In the genomic region with DNA sequence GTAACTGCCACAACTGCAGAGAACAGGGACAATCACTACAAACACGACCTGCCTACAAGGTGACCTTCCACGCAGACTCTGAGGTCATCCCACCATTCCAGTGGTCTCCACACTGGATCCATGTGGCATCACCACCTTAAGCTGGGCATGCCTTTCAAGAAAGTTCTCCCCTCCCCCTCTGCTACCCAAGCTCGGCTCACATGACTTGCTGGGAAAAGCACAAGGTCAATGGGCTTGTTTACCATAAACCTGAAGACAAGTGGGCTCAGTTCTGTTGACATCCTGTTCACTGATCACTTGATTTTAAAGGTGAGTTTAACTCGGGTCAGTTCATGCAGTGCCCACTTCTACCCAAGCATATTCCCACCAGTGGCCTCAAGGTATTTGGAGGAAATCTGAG, we compare ENCODE assay signal across 28 mouse cellular contexts. TPM values are rescaled to one million over a fixed set of nuclear protein-coding genes. Genes with fewer than 3 reads are reported as not detected.
DNase-seq lines count a peak whose midpoint lies in the region; ATAC-seq and TF ChIP-seq lines count a peak whose summit lies in the region.
"Had no signal": no experiment of that assay in that cellular context is flagged by ENCODE, and none has a peak within 500 bp of the region (broad histone marks: within the 10 kb centered on the region; RNA-seq: fewer than 3 reads in every experiment).

No protein-coding gene starts in this region.

- peak; percentile 96 for TF ChIP-seq EP300 in ES-Bruce4 (IDR thresholded peaks at IDR 0.05; ENCODE audit: insufficient read depth, low read depth, low read length)

- DNase-seq in heart, embryonic 10.5 days (ENCODE audit: low spot score): no peak
- no peak for DNase-seq in heart, postnatal 10 days
- no peak for DNase-seq in kidney, postnatal 0 days (ENCODE audit: low spot score)
- peak; percentile 32 for DNase-seq in R1 (ENCODE audit: low read depth, low spot score)
- no peak for DNase-seq in spleen, postnatal 14 days (ENCODE audit: low spot score in 2 of 2)
- DNase-seq: adrenal gland, postnatal 36 days; B cell, adult 2 months; cerebellum, adult 18-20 months; cerebellum, postnatal 25 days; embryo, embryonic 11 days; lung, adult 18-20 months; right cerebral cortex, postnatal 14 days; spleen, adult 18-20 months; thymus, postnatal 36 days had no signal

- 0 out of 2 replicates have a peak overlapping the region, but pooled peaks have one; percentile 16 for H3K27ac ChIP-seq in heart, embryonic 10.5 days
- peak overlapping the region; percentile 77; the same call in 1 of the 2 replicates for H3K27ac ChIP-seq in kidney, postnatal 0 days
- H3K27ac ChIP-seq in kidney, embryonic 14.5 days (ENCODE audit: low read depth, low read length): no peak overlapping the region
- H3K27ac ChIP-seq in ES-Bruce4 (ENCODE audit: insufficient read depth, low read length): no peak overlapping the region
- H3K27ac ChIP-seq: midbrain, embryonic 15.5 days; neural tube, embryonic 15.5 days had no signal

- H3K4me2 ChIP-seq in kidney, postnatal 0 days (ENCODE audit: low read length): no peak overlapping the region
- no peak overlapping the region for H3K4me2 ChIP-seq in kidney, embryonic 14.5 days (replicated peaks; ENCODE audit: low read depth, low read length)
- H3K4me2 ChIP-seq: midbrain, embryonic 15.5 days; neural tube, embryonic 15.5 days had no signal

- H3K27me3 ChIP-seq in heart, embryonic 10.5 days (ENCODE audit: insufficient read depth, poor library complexity, severe bottlenecking): no peaks in the 10 kb centered on the region
- no peaks in the 10 kb centered on the region for H3K27me3 ChIP-seq in kidney, postnatal 0 days (ENCODE audit: insufficient read depth, low read length)
- no peaks in the 10 kb centered on the region for H3K27me3 ChIP-seq in kidney, embryonic 14.5 days (ENCODE audit: control insufficient read depth, insufficient read depth, low read length)
- H3K27me3 ChIP-seq in ES-Bruce4 (ENCODE audit: control insufficient read depth, insufficient read depth, low read length, poor library complexity, severe bottlenecking): no peaks in the 10 kb centered on the region
- H3K27me3 ChIP-seq: midbrain, embryonic 15.5 days; neural tube, embryonic 15.5 days; Patski had no signal

- H3K4me1 ChIP-seq in heart, embryonic 10.5 days: peaks cover 18% of the 10 kb centered on the region; the same call in 1 of the 2 replicates
- H3K4me1 ChIP-seq in kidney, postnatal 0 days (replicated peaks; ENCODE audit: insufficient read depth, low read length): no peaks in the 10 kb centered on the region
- no peaks in the 10 kb centered on the region for H3K4me1 ChIP-seq in kidney, embryonic 14.5 days (ENCODE audit: control insufficient read depth, insufficient read depth, low read length)
- H3K4me1 ChIP-seq in ES-Bruce4 (ENCODE audit: control insufficient read depth, insufficient read depth, low read length): peaks cover 8% of the 10 kb centered on the region
- H3K4me1 ChIP-seq: midbrain, embryonic 15.5 days; neural tube, embryonic 15.5 days had no signal

- 0 out of 2 replicates have a peak, but pooled peaks cover 2% of the 10 kb centered on the region for H3K36me3 ChIP-seq in heart, embryonic 10.5 days
- H3K36me3 ChIP-seq in kidney, postnatal 0 days (ENCODE audit: insufficient read depth, low read length): no peaks in the 10 kb centered on the region
- no peaks in the 10 kb centered on the region for H3K36me3 ChIP-seq in kidney, embryonic 14.5 days (ENCODE audit: control insufficient read depth, insufficient read depth, low read length)
- H3K36me3 ChIP-seq in ES-Bruce4 (ENCODE audit: control insufficient read depth, insufficient read depth, low read length, poor library complexity, severe bottlenecking): no peaks in the 10 kb centered on the region
- H3K36me3 ChIP-seq: midbrain, embryonic 15.5 days; neural tube, embryonic 15.5 days had no signal

- ATAC-seq in kidney, postnatal 0 days (replicated peaks; ENCODE audit: low FRiP score, low read depth): no peak; the same call in 1 of the 2 replicates
- no peak for ATAC-seq in kidney, embryonic 14.5 days (ENCODE audit: low FRiP score, low TSS enrichment)
- ATAC-seq: inflammation-experienced regulatory T-cells, adult 6 months; midbrain, embryonic 15.5 days; Patski had no signal

- H3K9me3 ChIP-seq in heart, embryonic 10.5 days: no peaks in the 10 kb centered on the region
- no peaks in the 10 kb centered on the region for H3K9me3 ChIP-seq in kidney, postnatal 0 days (replicated peaks; ENCODE audit: low read length)
- no peaks in the 10 kb centered on the region; the same call in 1 of the 2 replicates for H3K9me3 ChIP-seq in kidney, embryonic 14.5 days (ENCODE audit: control insufficient read depth, low read length)
- H3K9me3 ChIP-seq in ES-Bruce4 (replicated peaks; ENCODE audit: control insufficient read depth, insufficient read depth, low read length, poor library complexity, severe bottlenecking): peaks cover 8% of the 10 kb centered on the region; the same call in 1 of the 2 replicates
- H3K9me3 ChIP-seq: midbrain, embryonic 15.5 days; neural tube, embryonic 15.5 days had no signal

- no peak for TF ChIP-seq POLR2A in ES-Bruce4 (IDR thresholded peaks at IDR 0.05; ENCODE audit: insufficient read depth, low read length)

- H3K9ac ChIP-seq in kidney, postnatal 0 days (ENCODE audit: low read depth, low read length): no peak overlapping the region
- no peak overlapping the region for H3K9ac ChIP-seq in kidney, embryonic 14.5 days (ENCODE audit: low read depth, low read length)
- H3K9ac ChIP-seq in ES-Bruce4 (ENCODE audit: low read depth, poor library complexity, severe bottlenecking): no peak overlapping the region
- H3K9ac ChIP-seq: midbrain, embryonic 15.5 days; neural tube, embryonic 15.5 days had no signal

- no peak for TF ChIP-seq CTCF in kidney, postnatal 0 days (IDR thresholded peaks at IDR 0.05; ENCODE audit: low read depth)
- TF ChIP-seq CTCF in ES-Bruce4 (IDR thresholded peaks at IDR 0.05; ENCODE audit: low read depth, low read length): no peak

- 65% methylated on average over 4 of the region's 4 CpGs for WGBS in heart, embryonic 10.5 days
- WGBS in kidney, postnatal 0 days: 33% methylated on average over 4 of the region's 4 CpGs
- 59% methylated on average over 4 of the region's 4 CpGs for WGBS in kidney, embryonic 14.5 days

- no peak overlapping the region for H3K4me3 ChIP-seq in heart, embryonic 10.5 days
- no peak overlapping the region for H3K4me3 ChIP-seq in kidney, postnatal 0 days (replicated peaks; ENCODE audit: low read depth, low read length)
- no peak overlapping the region for H3K4me3 ChIP-seq in kidney, embryonic 14.5 days (ENCODE audit: low read length)
- no peak overlapping the region for H3K4me3 ChIP-seq in ES-Bruce4 (ENCODE audit: low read depth, low read length)
- H3K4me3 ChIP-seq: megakaryocyte, embryonic 14.5 days; midbrain, embryonic 15.5 days; neural tube, embryonic 15.5 days had no signal

- intact Hi-C loops in heart, postnatal 10 days (cut with DNase I): no loop called here

RNA-seq across cellular contexts. Expression of a gene that starts 8.3 kb away (rescaled TPM):
- 17.2 and 19.2 TPM in 2 replicates for polyA plus RNA-seq in heart, embryonic 10.5 days (2016; fragmentation: Nextera tagmentation; extraction: Ambion mirVana)
- total RNA-seq in heart, postnatal 10 days (2021): 10 to 100 TPM; 66.8 to 68.2 TPM
- 22.2 and 25.6 TPM in 2 replicates for polyA plus RNA-seq in kidney, postnatal 0 days (2015; fragmentation: Nextera tagmentation; extraction: Ambion mirVana)
- 2.3 and 5.6 TPM in 2 replicates for polyA plus RNA-seq in kidney, embryonic 14.5 days (2014; fragmentation: Nextera tagmentation; extraction: Ambion mirVana)
- 9.8 and 10.4 TPM in 2 replicates for polyA plus RNA-seq in ES-Bruce4 (2011; ENCODE audit: insufficient read depth, insufficient read length, low read depth, missing spikeins)

RNA-seq across cellular contexts. Expression of a gene that starts 29.1 kb away (rescaled TPM):
- not detected in 2 replicates for polyA plus RNA-seq in heart, embryonic 10.5 days (2016; fragmentation: Nextera tagmentation; extraction: Ambion mirVana)
- not detected for total RNA-seq in heart, postnatal 10 days (2021)
- not detected in 2 replicates for polyA plus RNA-seq in kidney, postnatal 0 days (2015; fragmentation: Nextera tagmentation; extraction: Ambion mirVana)
- not detected in 2 replicates for polyA plus RNA-seq in kidney, embryonic 14.5 days (2014; fragmentation: Nextera tagmentation; extraction: Ambion mirVana)
- polyA plus RNA-seq in ES-Bruce4 (2011; ENCODE audit: insufficient read depth, insufficient read length, low read depth, missing spikeins): 0.57 and 0.58 TPM in 2 replicates
- total RNA-seq: adrenal gland, postnatal 36 days; gastrocnemius, adult 8-10 months; hematopoietic stem cell, adult 5-6 weeks; left cerebral cortex, postnatal 25 days had no signal
- polyA plus RNA-seq: embryonic facial prominence, embryonic 14.5 days; heart, embryonic 14.5 days; inflammation-experienced regulatory T-cells, adult 6 months; large intestine, adult 2 months; Patski; stomach, embryonic 14.5 days had no signal

RNA-seq across cellular contexts. Expression of a gene that starts 51.7 kb away (rescaled TPM):
- polyA plus RNA-seq in heart, embryonic 10.5 days (2016; fragmentation: Nextera tagmentation; extraction: Ambion mirVana): 32.8 and 34.2 TPM in 2 replicates
- 10 to 100 TPM; 45.6 to 62.8 TPM for total RNA-seq in heart, postnatal 10 days (2021)
- 62.5 and 63.1 TPM in 2 replicates for polyA plus RNA-seq in kidney, postnatal 0 days (2015; fragmentation: Nextera tagmentation; extraction: Ambion mirVana)
- 31.9 and 41.3 TPM in 2 replicates for polyA plus RNA-seq in kidney, embryonic 14.5 days (2014; fragmentation: Nextera tagmentation; extraction: Ambion mirVana)
- 9.0 and 10.0 TPM in 2 replicates for polyA plus RNA-seq in ES-Bruce4 (2011; ENCODE audit: insufficient read depth, insufficient read length, low read depth, missing spikeins)

Comparison
In these comparisons a context has a peak if more than half of its experiments do, and no peak if none do; other contexts are left out.
1. H3K27ac ChIP-seq: peak in heart, embryonic 10.5 days (single experiment) and kidney, postnatal 0 days (single experiment); none in kidney, embryonic 14.5 days (single experiment) and ES-Bruce4 (single experiment).